Mouse (Mus musculus) CD8-positive naive resting alpha-beta T cell, adult 2 months (primary cell): ENCODE results near the gene S100b.

Experiments
- DNase-seq, 2 experiments: peaks; one replicate each; pipeline ENCODE4 v3.0.0; 2022; ENCODE audit warnings: low read depth in 2 of 2, low spot score in 2 of 2

Gene S100b

DNA sequence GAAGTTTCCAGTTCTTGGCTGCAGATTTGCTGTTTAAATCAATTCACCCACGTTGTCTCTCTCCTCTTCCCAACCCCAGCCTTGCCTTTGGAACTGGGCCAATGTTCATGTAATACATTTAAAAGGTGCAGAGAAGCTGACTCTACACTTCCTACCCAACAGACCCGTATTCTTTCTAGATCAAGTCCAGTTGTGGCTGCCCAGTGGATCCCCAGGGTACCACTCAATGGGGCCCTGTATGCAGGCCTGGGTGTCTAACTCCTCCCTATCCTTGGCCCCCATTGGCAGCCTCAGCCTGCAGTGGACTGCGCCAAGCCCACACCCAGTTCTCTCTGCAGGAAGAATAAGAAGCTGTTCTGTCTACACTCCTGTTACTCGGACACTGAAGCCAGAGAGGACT, at the start of gene S100b:
TSS of gene S100b (plus strand) at position 318 of the 400 bp plus-strand sequence.
- no peak for DNase-seq

DNA sequence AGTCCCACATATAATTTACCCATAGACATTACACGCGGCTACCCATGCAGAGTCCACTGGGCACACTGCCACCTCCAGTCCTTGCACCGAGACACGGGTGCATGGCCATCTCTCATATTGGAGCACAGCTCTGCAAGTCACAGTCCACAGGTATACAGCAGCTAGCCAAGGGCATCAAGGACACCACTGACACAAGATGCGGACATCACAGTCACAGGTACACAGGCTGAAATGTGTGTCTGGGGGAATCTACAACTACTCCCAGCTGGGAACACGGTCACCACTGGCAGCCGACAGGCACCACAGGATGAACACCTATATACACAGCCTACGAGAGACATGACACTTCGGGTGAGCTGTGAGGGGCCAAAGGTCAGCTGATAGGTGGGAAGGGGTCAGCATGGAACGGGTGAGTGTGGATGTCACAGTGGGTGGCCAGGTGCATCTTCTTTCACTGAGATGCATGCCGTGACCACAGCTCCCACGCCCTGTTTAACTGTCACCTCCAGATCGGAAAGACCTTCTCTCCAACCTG, 46.3 kb upstream of the S100b start:
- DNase-seq: no peak

DNA sequence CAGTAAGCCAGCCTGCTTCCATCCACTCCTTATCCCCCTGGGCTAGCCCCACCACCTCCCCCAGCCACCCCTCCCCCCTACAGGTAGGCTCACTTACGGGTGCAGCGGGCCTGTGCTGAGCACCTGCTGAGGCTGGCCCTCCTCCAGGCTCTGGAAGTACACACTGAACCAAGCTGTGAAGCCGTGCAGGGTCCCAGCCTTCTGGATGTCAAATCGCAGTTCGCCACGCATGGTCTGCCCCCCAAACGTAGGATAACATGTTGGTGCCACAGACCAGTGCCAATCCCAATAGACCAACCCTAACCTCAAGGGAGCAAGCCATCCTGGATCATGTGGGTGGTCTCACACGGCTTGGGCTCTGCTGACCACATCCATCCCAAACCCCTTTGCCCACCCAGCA, 44.4 kb upstream of the S100b start:
- DNase-seq: no peak

DNA sequence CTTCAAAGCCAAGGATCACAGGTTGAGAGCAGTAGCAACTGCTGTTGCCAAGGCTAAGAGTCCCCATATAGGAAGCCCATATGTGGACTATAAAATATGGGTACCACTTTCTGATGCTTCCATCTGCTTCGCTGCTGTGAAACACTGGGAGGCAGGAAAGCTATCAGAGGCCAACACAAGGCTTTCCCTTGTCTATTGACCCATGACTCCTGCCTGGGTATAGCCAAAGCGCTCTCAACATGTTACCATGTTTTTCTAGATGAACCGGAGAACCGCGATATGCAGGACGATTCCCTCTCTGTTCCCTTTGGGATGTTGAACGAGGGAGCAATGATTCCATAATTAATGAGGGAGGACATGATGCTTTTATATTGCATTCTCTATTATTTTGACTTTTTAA, 42.8 kb upstream of the S100b start:
- no peak for DNase-seq

DNA sequence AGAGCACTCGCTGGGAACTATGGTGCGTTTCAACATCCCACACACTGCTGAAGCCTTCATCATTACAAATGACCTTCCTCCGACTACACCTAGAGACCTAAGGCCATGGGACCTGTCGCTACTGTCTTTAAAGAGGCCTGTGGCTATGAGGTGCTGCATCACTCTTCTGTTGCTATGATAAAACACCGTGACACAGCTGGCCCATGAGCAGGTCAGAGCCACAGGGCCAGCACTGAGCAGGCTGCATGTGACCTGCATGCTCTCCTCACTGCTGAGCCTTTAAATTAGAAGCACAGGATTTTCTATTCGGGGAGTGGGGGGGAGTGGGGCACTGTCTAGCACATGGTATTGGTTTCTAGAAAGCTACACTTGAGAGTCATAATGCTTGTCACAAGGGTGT, 41.5 kb upstream of the S100b start:
- no peak for DNase-seq

DNA sequence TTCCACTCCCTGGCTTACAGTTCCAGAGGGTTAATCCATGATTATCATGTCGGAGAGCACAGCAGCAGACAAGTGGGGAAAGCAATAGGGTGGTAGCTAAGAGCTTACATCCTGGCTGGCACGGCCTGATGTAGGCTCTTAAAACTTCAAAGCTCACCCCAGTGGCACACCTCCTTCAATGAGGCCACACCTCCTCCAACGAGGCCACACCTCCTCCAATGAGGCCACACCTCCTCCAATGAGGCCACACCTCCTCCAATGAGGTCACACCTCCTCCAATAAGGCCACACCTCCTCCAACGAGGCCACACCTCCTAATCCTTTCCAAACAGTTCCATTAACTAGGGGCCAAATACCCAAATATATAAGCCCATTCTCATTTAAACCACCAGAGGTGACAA, 39.5 kb upstream of the S100b start:
- no peak for DNase-seq

DNA sequence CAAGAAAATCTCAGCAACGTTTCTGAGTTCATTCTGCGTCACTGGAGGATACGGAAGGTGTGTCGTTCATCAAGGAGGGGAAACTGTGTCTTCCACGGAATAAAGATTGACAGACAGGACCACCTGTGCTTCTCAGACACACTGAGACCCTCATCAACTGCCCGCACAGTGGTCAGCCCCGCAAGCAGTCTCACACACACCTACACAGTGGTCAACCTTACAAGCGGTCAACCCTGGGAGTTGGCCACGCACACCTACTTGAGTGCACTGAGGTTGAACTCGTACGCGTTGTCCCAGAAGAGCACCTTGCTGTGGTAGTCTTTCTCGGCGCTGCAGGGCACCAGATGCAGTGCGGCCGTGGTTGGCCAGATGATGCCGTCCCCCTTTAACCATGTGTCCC, 36.6 kb upstream of the S100b start:
- DNase-seq: no peak

DNA sequence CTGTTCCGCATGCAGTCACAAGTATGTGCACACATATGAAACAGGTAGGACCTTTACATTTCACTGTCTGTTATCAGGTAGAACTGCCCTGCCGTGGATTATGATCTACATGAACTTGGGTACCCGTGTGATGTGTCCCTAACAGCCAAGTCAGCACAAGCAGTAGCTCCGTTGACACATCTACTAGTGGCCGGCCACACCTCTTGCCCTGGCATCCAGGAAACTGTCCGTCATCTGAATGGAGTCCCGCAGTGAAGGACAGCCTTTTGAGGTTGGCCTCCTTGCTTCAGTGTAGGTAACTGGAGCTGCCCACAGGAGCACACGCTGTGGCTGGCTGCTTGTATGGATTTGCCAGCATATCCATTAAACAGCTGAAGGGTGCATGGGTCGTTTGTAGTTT, 35.4 kb upstream of the S100b start:
- DNase-seq: no peak

DNA sequence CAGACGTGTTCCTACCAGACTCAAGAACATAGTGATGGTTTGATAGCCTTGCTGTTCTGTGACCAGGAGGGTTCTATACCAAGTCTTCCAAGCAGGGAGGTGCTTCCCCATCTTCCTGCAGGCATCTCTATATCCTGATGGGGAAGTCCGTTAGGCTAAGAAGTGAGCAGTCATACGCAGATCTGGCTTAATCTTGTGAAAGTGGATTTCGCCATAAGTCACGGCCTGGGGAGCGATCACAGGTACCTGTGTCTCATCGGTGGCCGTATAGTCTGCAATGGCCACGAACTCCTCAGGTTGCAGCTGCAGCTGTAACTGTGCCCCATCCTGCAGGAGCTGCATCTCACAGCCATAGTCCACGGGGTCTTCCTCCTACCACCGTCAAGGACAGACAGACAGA, 27.7 kb upstream of the S100b start:
- no peak for DNase-seq

DNA sequence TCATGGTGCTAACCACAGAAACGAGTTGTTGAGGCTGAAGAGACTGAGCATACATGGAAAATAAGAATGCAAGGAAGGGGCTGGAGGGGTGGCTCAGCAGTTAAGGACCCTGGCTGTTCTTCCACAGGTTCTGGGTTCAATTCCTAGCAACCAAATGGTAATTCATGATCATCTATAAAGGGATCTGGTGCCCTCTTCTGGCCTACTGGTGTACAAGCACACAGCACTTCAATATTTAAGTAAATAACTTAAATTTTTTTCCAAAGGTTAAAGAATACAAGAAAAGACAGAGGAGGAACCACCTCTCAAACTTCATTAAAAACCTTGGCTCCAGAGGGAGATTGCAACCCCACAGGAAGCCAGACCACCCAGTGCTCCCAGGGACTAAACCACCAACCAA, 24.0 kb upstream of the S100b start:
- DNase-seq: no peak

DNA sequence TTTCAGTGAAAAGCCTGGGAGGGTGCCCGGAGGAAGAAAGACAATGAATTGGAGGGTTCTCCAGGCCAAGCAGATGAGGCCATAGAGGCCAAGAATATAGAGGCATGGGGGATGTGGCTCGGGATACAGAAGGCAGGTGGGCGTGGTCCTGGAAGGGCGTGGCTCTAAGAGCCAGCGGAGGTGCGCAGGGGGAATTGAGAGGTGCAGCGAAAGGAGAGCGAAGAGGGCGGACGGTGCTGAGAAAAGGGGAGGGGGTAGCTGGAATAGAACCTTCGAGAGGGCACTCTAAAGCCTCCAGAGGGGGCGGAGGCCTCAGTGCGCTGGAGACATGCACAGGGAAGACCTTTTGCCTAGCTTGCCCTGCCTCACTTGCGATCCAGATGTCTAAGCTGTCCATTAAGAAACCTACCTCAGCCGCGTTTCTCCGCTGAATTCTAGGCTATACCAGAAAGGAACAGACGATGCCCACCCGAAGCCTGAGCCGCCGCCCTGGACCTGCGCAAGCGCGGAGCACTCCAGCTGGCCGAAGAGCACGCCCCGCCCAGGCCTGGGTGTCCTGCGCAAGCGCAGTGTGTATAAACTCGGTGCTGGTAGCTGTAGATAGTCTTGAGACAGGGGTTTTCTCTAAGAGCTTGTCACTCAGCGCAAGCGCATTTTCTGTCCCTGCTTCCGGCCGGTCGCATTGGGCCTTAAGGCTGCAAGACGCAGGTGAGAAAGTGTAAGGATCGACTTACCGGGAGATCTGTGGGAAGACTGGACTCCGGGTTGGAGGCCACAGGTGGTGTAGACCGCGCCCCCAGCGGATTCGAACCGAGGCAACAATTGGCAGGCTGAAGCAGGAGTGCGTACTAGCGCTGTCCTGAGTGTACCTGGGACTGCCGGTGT, 16.1 kb upstream of the S100b start, which contains the start of gene Prmt2:
TSS of gene Prmt2 (minus strand) at position 525 of the 885 bp plus-strand sequence.
- DNase-seq: peak; percentile 78 to 86

DNA sequence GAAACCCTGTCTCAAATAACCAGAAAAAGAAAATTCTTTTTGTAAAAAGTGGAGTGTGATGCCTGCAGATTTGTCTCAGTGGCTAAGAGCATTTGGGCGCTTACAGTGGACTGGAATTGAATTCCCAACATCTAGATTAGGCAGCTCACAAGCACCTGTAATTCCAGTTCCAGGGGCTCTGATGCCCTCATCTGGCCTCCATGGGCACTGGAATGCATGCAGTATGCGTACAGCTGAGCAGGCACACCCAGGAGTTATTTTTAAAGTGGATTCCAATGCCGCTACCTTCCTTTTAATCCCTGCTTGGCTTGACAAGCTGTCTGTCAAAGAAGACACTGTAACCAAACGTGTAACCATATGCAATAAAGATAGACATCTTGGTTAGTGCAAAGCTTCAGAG, 14.3 kb upstream of the S100b start:
- no peak for DNase-seq

DNA sequence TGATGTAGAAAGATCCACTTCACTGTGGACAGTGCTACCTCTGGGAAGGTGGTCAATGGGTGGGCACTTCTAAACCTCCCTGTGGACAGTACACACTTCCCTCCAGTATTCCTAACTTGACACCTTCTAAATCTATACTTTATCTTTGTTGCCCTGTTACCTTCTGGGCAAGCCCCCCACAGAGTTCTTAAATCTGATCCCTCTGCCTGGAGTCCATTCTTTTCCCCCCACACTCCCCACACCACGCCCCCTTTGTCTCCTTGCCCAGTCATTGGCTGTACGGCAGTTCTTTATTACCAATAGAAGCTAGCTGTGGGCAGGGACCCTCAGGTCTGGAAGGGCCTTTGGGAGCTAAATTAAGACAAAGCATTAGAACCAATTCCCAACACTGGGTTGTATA, 8.5 kb upstream of the S100b start:
- no peak for DNase-seq

DNA sequence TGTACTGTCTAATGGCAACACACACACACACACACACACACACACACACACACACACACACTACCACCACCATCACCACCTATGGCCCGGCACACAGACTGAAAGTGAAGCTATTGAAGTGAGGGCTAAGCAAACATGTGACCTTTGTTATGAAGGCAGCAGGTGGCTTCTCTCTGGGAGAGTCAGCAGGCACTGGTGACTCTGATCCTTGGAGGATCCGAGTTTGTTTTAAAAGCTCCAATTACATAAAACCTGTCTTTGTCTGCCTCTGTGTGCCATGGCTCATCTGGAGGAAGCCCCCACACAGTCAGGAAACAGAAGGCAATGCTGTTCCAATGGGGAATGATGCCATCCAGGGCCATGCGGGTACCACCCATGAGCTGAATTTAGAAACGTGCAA, 7.1 kb upstream of the S100b start:
- DNase-seq: no peak

DNA sequence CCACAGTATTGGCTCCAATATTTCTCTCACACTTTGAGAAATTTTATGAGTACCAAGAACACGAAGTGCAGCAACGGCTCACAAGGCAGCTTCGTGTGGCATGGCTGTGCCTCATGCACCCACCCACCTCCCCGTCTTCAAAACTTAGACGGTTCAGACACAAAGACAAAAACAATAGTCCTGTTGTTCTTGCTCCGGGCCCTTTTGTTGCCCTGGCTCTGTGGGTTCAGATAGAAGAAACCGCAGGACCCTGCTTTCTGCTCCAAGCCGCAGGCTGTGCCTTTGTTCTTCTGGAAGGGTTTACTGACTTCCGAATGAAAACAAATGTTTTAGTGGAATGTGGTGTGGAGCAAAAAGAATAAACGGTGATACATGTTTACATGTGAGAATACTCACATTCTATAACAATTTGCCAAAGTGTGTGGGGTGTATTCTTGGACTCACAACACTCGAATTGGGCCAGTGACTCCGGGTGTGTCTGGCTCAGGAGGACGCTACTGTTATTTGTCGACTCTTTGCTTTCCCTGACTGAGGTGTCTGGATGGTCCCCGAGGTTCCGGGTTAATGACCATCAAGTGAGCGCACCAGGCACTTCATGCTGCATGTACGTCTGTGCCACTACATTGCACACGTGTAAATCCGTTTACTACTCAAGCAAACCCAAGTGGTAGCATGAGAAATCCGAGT, 5.5 kb upstream of the S100b start:
- DNase-seq: no peak

DNA sequence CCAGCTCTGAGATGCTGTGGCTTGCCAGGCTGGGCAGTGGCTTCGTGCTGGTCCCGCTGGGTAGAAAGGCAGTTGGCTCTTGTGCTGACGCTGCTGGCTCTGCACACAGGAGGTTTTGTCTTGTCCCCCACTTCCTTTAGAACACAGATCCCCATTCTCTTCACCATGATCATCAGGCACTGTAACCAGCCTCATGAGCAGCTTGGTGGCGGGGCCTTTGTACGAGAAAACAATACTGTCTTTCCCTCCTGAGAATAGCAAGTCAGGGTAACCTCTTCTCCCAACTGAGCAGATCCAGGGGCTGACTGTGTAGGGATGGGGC, 5.0 kb upstream of the S100b start:
- no peak for DNase-seq

DNA sequence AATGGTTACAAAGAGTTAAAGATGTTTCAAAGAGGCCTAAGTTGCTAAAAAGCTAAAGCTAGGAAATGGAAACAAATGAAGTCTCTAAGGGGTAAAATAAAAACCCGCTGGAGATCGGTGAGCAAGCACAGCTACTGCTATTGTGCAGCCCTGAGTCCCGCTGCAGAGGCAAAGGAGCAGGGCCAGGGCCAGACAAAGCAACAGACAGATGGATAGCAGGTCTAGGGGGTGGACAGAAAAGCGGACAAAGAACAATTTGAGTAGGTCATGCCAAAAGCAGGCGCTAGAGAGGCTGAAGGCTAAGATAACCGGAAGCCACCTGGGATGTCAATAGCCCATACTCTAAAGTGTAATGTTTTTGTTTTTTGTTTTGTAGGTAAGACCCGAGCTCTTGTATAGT, 2.8 kb upstream of the S100b start:
- no peak for DNase-seq

DNA sequence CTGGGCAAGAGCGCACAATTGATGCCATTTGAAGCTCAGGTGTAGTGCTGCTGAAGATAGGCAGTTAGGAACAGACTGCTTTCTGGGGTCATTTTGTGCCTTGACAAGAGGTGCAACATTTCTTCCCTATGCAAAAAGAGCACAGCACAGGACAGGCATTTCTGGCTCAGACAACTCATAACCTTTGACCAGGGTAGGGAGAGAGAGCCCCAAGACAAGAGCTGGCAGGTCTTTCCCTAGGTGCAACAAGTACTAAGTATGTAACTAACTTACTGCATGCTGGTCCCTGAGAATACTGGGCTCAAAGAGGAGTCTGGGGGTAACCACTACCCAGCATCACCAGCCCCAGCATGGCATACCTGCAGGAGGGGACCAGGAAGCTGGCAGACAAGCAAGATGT, 574 bp upstream of the S100b start:
- DNase-seq: no peak

DNA sequence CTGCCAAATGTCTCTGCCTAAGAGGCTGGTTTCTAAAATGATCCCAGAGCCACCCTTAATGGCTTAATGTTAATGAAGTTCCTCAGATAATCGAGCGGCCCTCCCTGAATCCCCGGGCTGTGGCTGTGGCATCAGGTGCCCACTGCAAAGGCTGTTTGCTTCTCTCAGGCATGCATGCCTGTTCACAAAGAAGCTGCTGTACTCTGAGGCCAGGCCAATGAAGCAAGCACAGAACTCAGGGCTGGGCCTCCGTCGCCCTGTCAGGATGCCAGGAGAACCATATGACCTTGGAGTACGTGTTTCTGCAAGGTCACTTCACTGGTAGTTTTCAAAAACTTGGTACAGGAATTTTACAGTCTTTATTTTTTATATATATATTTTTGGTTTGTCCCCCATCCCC, 2.0 kb downstream of the S100b start:
- DNase-seq: no peak

DNA sequence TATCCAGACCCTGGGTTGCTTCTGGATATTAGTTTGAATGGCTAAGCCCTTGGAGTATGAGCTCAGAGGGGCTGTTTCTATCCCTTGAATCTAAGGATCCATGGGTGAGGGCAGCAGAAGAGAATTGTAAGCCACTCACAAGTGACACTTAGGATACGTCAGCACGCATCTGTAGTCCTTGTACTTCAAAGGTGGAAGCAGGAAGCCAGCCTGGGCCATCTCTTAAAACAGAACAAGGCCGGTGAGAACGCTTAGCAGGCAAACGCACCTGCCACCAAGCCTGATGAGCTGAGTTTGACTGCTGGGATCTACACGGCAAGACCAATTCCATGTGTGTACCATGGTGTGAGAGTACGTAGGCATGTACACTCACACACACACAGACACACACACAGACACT, 3.6 kb downstream of the S100b start:
- DNase-seq: no peak

DNA sequence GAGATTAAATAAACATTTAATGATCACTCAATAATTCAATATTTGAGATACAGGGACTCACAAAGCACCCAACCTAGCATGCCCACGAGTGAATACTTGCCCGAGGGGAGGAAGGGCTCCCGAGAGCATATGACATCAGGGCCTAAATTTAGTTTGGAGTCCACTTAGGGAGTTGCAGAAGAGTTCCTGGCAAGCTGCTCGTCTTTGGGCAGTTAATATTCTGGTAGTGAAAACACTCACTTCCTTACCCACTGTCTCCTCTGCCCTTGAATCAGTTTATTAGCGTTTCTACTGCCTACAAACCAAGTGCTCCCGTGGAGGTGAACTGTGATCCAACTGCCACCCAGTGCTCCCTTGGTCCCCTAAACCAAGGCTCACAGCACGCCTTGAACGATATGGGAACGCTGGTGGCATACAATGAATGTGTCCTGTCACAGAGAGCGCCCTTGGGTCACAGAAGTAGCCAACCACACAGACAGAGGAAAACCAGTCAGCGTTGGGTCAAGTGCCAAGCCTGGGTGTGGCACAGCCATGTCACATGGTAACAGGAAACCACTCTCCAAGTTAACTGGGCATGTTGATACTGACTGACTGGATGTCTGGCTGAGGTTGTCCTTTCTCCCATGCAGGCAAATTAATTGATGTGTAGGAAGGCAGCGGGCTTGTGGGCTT, 4.2 kb downstream of the S100b start:
- DNase-seq: no peak
